Mouse (Mus musculus): Measurements from ENCODE around the gene Rnase1. TPM values are rescaled to one million over a fixed set of nuclear protein-coding genes. Genes with fewer than 3 reads are reported as not detected.
A peak's percentile ranks its signal among the peaks of the same experiment; 100 is the strongest.
"Not testable (repeated sequence)": the region's sequence is repeated elsewhere in the genome, so short reads cannot be mapped to it uniquely, and the experiment has no call there.

Gene Rnase1
- polyA plus RNA-seq, 1 experiment, result not detected

- H3K27ac ChIP-seq (ENCODE audit: control insufficient read depth, insufficient read depth, low read depth, low read length, poor library complexity), result no peak overlapping the region
- no peaks in the 10 kb centered on the region; the same call in 1 of the 2 replicates for H3K4me1 ChIP-seq (ENCODE audit: control insufficient read depth, insufficient read depth, low read length)
- no peak overlapping the region for H3K4me3 ChIP-seq (replicated peaks; ENCODE audit: control insufficient read depth, low read depth, low read length)
- 62% methylated on average over 3 of the region's 3 CpGs for WGBS
- TF ChIP-seq POLR2A (IDR thresholded peaks at IDR 0.05; ENCODE audit: borderline replicate concordance, control insufficient read depth, low read depth, low read length) (no peak), CTCF (IDR thresholded peaks at IDR 0.05; ENCODE audit: control insufficient read depth, insufficient read depth, low read length) (no peak)
Observed at GRCm38 (mm10) chr14:51111966-51112365, 34.6 kb downstream of the Rnase1 start.

- no peak overlapping the region for H3K4me3 ChIP-seq (replicated peaks; ENCODE audit: control insufficient read depth, low read depth, low read length)
- H3K27ac ChIP-seq (ENCODE audit: control insufficient read depth, insufficient read depth, low read depth, low read length, poor library complexity), result no peak overlapping the region
- TF ChIP-seq CTCF (IDR thresholded peaks at IDR 0.05; ENCODE audit: control insufficient read depth, insufficient read depth, low read length) (no peak), POLR2A (IDR thresholded peaks at IDR 0.05; ENCODE audit: borderline replicate concordance, control insufficient read depth, low read depth, low read length) (no peak)
- no peaks in the 10 kb centered on the region; the same call in 1 of the 2 replicates for H3K4me1 ChIP-seq (ENCODE audit: control insufficient read depth, insufficient read depth, low read length)
Observed at GRCm38 (mm10) chr14:51106449-51106967, 40.1 kb downstream of the Rnase1 start.

GRCm38 (mm10) chr14:51104366-51104765 is 42.2 kb downstream of the Rnase1 start:
- Histone ChIP-seq H3K4me1 (ENCODE audit: control insufficient read depth, insufficient read depth, low read length) (no peaks in the 10 kb centered on the region; the same call in 1 of the 2 replicates), H3K4me3 (replicated peaks; ENCODE audit: control insufficient read depth, low read depth, low read length) (no peak overlapping the region), H3K27ac (ENCODE audit: control insufficient read depth, insufficient read depth, low read depth, low read length, poor library complexity) (no peak overlapping the region)
- no peak for TF ChIP-seq CTCF (IDR thresholded peaks at IDR 0.05; ENCODE audit: control insufficient read depth, insufficient read depth, low read length)
- TF ChIP-seq POLR2A (IDR thresholded peaks at IDR 0.05; ENCODE audit: borderline replicate concordance, control insufficient read depth, low read depth, low read length), result no peak
- 89% methylated on average over 2 of the region's 2 CpGs for WGBS

GRCm38 (mm10) chr14:51103217-51103616 is 43.4 kb downstream of the Rnase1 start:
- Histone ChIP-seq H3K27ac (ENCODE audit: control insufficient read depth, insufficient read depth, low read depth, low read length, poor library complexity) (no peak overlapping the region), H3K4me1 (ENCODE audit: control insufficient read depth, insufficient read depth, low read length) (no peaks in the 10 kb centered on the region; the same call in 1 of the 2 replicates), H3K4me3 (replicated peaks; ENCODE audit: control insufficient read depth, low read depth, low read length) (no peak overlapping the region)
- WGBS, result 78% methylated on average over 3 of the region's 3 CpGs
- no peak for TF ChIP-seq POLR2A (IDR thresholded peaks at IDR 0.05; ENCODE audit: borderline replicate concordance, control insufficient read depth, low read depth, low read length)
- peak; percentile 91 for TF ChIP-seq CTCF (IDR thresholded peaks at IDR 0.05; ENCODE audit: control insufficient read depth, insufficient read depth, low read length)

DNA sequence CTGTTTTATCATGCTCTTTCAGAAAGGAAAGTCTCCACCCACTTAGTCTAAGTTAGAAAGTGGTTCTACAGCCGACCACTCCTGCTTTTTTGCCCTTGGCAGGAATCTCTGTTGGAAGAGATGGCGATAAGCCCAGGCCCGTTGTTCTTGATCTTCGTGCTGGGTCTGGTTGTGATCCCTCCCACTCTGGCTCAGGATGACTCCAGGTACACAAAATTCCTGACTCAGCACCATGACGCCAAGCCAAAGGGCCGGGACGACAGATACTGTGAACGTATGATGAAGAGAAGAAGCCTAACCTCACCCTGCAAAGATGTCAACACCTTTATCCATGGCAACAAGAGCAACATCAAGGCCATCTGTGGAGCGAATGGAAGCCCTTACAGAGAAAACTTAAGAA is 45.3 kb downstream of the Rnase1 start:
- Histone ChIP-seq H3K27ac (ENCODE audit: control insufficient read depth, insufficient read depth, low read depth, low read length, poor library complexity) (no peak overlapping the region), H3K4me1 (ENCODE audit: control insufficient read depth, insufficient read depth, low read length) (no peaks in the 10 kb centered on the region; the same call in 1 of the 2 replicates), H3K4me3 (replicated peaks; ENCODE audit: control insufficient read depth, low read depth, low read length) (no peak overlapping the region)
- TF ChIP-seq CTCF (IDR thresholded peaks at IDR 0.05; ENCODE audit: control insufficient read depth, insufficient read depth, low read length) (no peak), POLR2A (IDR thresholded peaks at IDR 0.05; ENCODE audit: borderline replicate concordance, control insufficient read depth, low read depth, low read length) (no peak)
- 85% methylated on average over 9 of the region's 9 CpGs for WGBS

DNA sequence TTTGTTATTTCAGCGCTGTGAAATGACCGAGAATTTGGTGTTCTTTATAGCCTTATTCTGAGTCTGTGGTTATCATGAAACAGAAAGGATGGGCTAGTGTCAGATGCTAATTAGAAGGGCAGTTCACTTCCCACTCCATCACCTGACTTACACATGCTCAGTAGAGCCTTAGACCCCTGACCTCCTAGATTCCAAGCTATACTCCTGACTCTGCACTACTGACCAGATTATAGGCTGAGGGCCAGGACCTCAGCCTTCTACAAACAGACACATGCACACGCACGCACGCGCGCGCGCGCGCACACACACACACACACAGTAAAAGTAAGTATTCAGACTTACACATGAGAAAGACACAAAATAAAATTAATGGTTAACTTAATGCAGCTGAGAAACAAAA is 47.7 kb downstream of the Rnase1 start:
- 96% methylated on average over 11 of the region's 11 CpGs for WGBS
- no peak for TF ChIP-seq POLR2A (IDR thresholded peaks at IDR 0.05; ENCODE audit: borderline replicate concordance, control insufficient read depth, low read depth, low read length)
- no peak for TF ChIP-seq CTCF (IDR thresholded peaks at IDR 0.05; ENCODE audit: control insufficient read depth, insufficient read depth, low read length)

GRCm38 (mm10) chr14:51098300-51098699 is 48.3 kb downstream of the Rnase1 start:
- 5% methylated on average over 1 of the region's 1 CpGs for WGBS
- peak; percentile 50 for TF ChIP-seq CTCF (IDR thresholded peaks at IDR 0.05; ENCODE audit: control insufficient read depth, insufficient read depth, low read length)
- not testable (repeated sequence) for H3K27ac ChIP-seq (ENCODE audit: control insufficient read depth, insufficient read depth, low read depth, low read length, poor library complexity); H3K4me1 ChIP-seq (ENCODE audit: control insufficient read depth, insufficient read depth, low read length); H3K4me3 ChIP-seq (replicated peaks; ENCODE audit: control insufficient read depth, low read depth, low read length)

More for the DNA sequence above, 47.7 kb downstream of the Rnase1 start:
- Histone ChIP-seq H3K4me1 (ENCODE audit: control insufficient read depth, insufficient read depth, low read length) (peaks cover 3% of the 10 kb centered on the region; the same call in 1 of the 2 replicates), H3K27ac (ENCODE audit: control insufficient read depth, insufficient read depth, low read depth, low read length, poor library complexity) (no peak overlapping the region), H3K4me3 (replicated peaks; ENCODE audit: control insufficient read depth, low read depth, low read length) (no peak overlapping the region)

DNA sequence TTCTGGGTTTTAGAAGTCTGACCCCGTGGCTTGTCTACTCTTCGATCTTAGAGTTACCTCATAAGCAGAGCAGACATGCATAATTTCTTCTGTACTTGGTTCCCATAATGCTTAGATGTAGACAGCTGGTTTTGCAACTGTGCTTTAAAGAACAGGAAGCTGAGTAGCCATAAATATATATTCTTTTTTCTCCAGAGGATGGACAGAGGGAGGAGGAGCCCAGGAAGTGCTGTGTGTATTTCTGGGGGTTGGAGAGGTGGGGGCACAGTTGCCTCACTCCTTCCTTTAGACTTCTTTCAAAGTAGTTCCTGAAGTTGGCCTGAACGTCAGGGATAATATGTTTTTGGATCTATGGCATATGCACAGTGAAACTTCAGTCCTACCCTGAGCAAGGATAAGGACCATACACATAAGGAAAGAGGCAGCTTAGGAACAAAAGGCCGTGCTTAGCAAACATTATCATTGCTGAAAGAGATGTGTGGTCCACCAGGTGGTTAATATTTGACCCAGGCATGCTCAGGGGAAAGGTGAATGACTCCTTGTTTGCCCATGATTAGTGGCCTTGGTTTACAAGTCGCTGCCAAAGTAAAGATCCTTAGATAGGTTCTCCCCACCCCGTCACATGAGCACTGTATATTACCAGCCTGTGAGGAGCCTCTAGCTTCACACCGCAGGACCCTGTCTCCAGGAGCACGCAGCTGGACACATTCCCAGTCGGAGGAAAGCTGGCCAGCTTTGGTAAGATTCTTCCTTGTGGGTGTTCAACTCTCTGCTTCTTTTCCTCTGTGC is 50.7 kb downstream of the Rnase1 start:
- H3K4me3 ChIP-seq (replicated peaks; ENCODE audit: control insufficient read depth, low read depth, low read length), result no peak overlapping the region

More for the DNA sequence above, 50.7 kb downstream of the Rnase1 start:
- no peak for TF ChIP-seq POLR2A (IDR thresholded peaks at IDR 0.05; ENCODE audit: borderline replicate concordance, control insufficient read depth, low read depth, low read length)
- no peak for TF ChIP-seq CTCF (IDR thresholded peaks at IDR 0.05; ENCODE audit: control insufficient read depth, insufficient read depth, low read length)
- H3K4me1 ChIP-seq (ENCODE audit: control insufficient read depth, insufficient read depth, low read length), result peaks cover 3% of the 10 kb centered on the region; the same call in 1 of the 2 replicates
- WGBS, result 36% methylated on average over 9 of the region's 9 CpGs
- H3K27ac ChIP-seq (ENCODE audit: control insufficient read depth, insufficient read depth, low read depth, low read length, poor library complexity), result no peak overlapping the region

Other genes with a start within 250 kb of the Rnase1 start
- gene Klhl33, start 249.3 kb downstream of the Rnase1 start, polyA plus RNA-seq (2011; ENCODE audit: insufficient read depth, insufficient read length, low replicate concordance, missing spikeins), result 0.29 TPM in 1 of 2 replicates, not detected in the other
- gene Osgep, start 221.9 kb downstream of the Rnase1 start, polyA plus RNA-seq (2011; ENCODE audit: insufficient read depth, insufficient read length, low replicate concordance, missing spikeins), result 43.6 and 67.6 TPM in 2 replicates
- gene Apex1, start 221.8 kb downstream of the Rnase1 start, polyA plus RNA-seq (2011; ENCODE audit: insufficient read depth, insufficient read length, low replicate concordance, missing spikeins), result 18.1 and 41.6 TPM in 2 replicates
- gene Pip4p1, start 215.9 kb downstream of the Rnase1 start, polyA plus RNA-seq (2011; ENCODE audit: insufficient read depth, insufficient read length, low replicate concordance, missing spikeins), result 33.3 and 67.6 TPM in 2 replicates
- gene Pnp, start 215.7 kb downstream of the Rnase1 start, polyA plus RNA-seq (2011; ENCODE audit: insufficient read depth, insufficient read length, low replicate concordance, missing spikeins), result 112 and 145 TPM in 2 replicates
- 21.3 TPM in 1 of 2 replicates, not detected in the other for gene Gm49342, start 202.3 kb downstream of the Rnase1 start, polyA plus RNA-seq (2011; ENCODE audit: insufficient read depth, insufficient read length, low replicate concordance, missing spikeins)
- 70.8 and 109 TPM in 2 replicates for gene Pnp2, start 190.8 kb downstream of the Rnase1 start, polyA plus RNA-seq (2011; ENCODE audit: insufficient read depth, insufficient read length, low replicate concordance, missing spikeins)
- gene Rnase10, start 139.0 kb downstream of the Rnase1 start, polyA plus RNA-seq (2011; ENCODE audit: insufficient read depth, insufficient read length, low replicate concordance, missing spikeins), result not detected in 2 replicates
- gene Rnase9, start 104.9 kb downstream of the Rnase1 start, polyA plus RNA-seq (2011; ENCODE audit: insufficient read depth, insufficient read length, low replicate concordance, missing spikeins), result not detected in 2 replicates
- gene Rnase11, start 96.6 kb downstream of the Rnase1 start, polyA plus RNA-seq (2011; ENCODE audit: insufficient read depth, insufficient read length, low replicate concordance, missing spikeins), result not detected in 2 replicates
- 4.9 TPM in 1 of 2 replicates, not detected in the other for gene Rnase12, start 89.1 kb downstream of the Rnase1 start, polyA plus RNA-seq (2011; ENCODE audit: insufficient read depth, insufficient read length, low replicate concordance, missing spikeins)
- gene Olfr750, start 72.3 kb downstream of the Rnase1 start, polyA plus RNA-seq (2011; ENCODE audit: insufficient read depth, insufficient read length, low replicate concordance, missing spikeins), result not detected in 2 replicates
- 3.1 and 8.7 TPM in 2 replicates for gene Rnase4, start 55.7 kb downstream of the Rnase1 start, polyA plus RNA-seq (2011; ENCODE audit: insufficient read depth, insufficient read length, low replicate concordance, missing spikeins)
- gene Ang, start 55.6 kb downstream of the Rnase1 start, polyA plus RNA-seq (2011; ENCODE audit: insufficient read depth, insufficient read length, low replicate concordance, missing spikeins), result 4.4 and 7.2 TPM in 2 replicates
- gene Eddm3b, start 32.4 kb downstream of the Rnase1 start, polyA plus RNA-seq (2011; ENCODE audit: insufficient read depth, insufficient read length, low replicate concordance, missing spikeins), result not detected in 2 replicates
- gene Rnase6, start 22.9 kb downstream of the Rnase1 start, polyA plus RNA-seq (2011; ENCODE audit: insufficient read depth, insufficient read length, low replicate concordance, missing spikeins), result 11.6 and 19.4 TPM in 2 replicates
- gene Rnase2b, start 15.5 kb upstream of the Rnase1 start, polyA plus RNA-seq (2011; ENCODE audit: insufficient read depth, insufficient read length, low replicate concordance, missing spikeins), result not detected in 2 replicates
- not detected in 2 replicates for gene Ang2, start 52.4 kb upstream of the Rnase1 start, polyA plus RNA-seq (2011; ENCODE audit: insufficient read depth, insufficient read length, low replicate concordance, missing spikeins)
- not detected in 2 replicates for gene Ear14, start 56.6 kb upstream of the Rnase1 start, polyA plus RNA-seq (2011; ENCODE audit: insufficient read depth, insufficient read length, low replicate concordance, missing spikeins)
- 1.5 TPM in 1 of 2 replicates, not detected in the other for gene Rnase2a, start 109.3 kb upstream of the Rnase1 start, polyA plus RNA-seq (2011; ENCODE audit: insufficient read depth, insufficient read length, low replicate concordance, missing spikeins)
- gene Gm7247, start 215.0 kb upstream of the Rnase1 start, polyA plus RNA-seq (2011; ENCODE audit: insufficient read depth, insufficient read length, low replicate concordance, missing spikeins), result not detected in 2 replicates